Mouse (Mus musculus) urinary bladder, postnatal 25 days (tissue): ENCODE results near the gene Gps2.
A peak's percentile ranks its signal among the peaks of the same experiment; 100 is the strongest.

Experiments
- DNase-seq: peaks from one replicate; pipeline ENCODE4 v3.0.0; 2022; ENCODE audit warnings: low spot score

Gene Gps2

DNA sequence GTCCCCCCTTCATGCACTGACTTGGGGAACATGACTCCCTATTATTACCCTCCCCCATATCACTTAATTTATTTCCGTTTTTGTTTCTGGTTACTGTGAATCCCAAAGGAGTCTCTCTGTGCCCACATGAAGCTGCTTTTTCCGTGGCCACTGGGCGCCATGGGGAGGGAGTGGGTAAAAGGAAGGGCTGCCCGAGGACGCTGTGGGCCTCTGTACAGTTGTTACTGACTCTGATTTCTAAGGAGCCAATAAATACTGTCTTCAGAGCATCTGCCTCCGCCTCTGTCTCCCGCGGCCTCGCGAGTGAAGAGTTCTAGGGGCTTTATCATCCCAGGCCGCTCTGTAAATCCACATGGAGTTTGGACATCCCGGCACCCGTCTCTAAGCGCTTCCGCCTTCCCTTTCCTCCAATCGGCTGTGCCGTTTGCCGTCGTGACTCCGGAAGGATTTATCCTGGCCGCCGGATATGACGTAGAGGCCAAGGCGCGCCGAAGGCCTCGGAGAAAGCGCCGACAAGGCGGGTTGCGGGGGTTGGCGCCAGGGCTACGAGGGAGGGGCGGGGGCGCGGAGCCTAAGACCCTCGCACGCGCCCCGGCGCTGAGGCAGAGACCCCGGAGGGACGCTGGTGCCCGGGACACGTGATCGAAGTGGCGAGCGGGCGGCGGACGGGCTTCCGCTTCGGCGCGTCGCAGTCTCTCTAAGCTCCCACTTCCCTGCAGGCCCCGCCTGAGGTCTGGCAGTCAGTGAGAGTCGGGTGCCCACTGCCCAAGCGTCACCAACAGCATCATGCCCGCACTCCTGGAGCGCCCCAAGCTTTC is at the start of gene Gps2:
Gene Gps2 (plus strand): TSS at position 335 of the 818 bp plus-strand sequence.
- peak; percentile 89 for DNase-seq

DNA sequence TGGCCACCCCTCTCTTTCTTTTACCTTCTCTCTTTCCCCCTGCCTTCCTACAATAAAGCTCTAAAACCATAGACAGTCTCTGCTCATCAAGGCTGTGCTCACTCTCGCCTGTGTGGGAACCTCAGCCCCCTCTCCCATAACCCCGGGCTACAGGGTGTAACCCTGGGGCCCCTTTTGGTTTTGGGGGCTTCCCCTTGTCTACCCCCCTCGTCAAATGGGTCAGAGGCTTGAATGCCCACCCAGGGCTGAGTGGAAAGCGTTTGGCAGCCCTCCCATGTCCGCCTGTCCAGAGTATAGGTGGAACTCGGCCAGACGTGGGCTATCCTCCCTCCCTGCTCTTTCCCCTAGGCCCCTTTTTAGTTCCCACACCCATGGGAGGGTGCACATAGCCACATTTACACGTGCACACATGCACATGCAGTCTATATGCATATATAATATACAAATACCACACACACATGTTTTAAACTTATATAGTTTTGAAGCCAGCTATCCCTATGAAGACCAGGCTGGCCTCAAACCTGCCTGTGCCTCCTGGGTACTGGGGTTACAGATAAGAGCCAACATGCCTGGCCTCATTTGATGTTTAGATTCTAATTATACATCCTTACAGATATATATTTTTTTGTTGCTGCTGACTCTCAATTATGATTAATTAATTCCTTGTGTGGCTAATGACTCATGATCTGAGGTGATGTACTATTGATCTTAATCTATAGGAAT is 49.4 kb upstream of the Gps2 start:
- DNase-seq: no peak

DNA sequence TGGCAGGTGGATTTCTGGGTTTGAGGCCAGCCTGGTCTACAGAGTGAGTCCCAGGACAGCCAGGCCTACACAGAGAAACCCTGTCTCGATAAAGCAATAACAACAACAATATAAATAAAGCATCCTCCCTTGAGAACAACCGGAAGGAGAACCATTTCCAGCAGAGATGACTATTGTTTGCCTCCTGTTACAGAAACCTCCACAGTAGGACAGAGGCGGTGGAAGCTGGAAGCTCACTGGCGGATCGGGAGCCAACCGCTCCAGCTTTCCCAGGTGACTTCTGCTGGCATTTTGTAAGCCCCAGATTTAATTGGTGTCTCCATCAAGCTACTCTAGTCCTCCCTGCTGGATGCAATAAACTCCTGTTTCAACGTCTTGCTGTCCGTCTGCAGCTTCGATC is 48.1 kb upstream of the Gps2 start:
- no peak for DNase-seq

DNA sequence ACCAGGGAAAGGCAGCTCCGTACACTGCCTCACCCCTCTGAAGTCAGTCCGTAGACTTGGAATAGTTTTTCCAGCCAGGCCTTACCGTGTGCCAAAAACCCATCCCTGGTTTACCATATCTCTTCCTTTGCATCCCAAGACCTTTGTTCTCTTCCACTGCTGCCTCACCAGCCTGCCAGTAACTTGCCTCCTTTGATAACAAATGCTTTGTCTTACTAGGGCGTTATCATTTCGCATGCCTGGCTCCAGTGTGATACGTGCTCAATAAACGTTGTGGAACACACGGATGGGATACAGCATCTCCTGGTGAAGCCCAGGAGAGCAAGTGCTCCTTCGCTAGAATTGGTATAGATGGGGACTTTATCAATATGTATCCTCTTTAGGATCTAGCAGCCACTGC is 46.4 kb upstream of the Gps2 start:
- no peak for DNase-seq

DNA sequence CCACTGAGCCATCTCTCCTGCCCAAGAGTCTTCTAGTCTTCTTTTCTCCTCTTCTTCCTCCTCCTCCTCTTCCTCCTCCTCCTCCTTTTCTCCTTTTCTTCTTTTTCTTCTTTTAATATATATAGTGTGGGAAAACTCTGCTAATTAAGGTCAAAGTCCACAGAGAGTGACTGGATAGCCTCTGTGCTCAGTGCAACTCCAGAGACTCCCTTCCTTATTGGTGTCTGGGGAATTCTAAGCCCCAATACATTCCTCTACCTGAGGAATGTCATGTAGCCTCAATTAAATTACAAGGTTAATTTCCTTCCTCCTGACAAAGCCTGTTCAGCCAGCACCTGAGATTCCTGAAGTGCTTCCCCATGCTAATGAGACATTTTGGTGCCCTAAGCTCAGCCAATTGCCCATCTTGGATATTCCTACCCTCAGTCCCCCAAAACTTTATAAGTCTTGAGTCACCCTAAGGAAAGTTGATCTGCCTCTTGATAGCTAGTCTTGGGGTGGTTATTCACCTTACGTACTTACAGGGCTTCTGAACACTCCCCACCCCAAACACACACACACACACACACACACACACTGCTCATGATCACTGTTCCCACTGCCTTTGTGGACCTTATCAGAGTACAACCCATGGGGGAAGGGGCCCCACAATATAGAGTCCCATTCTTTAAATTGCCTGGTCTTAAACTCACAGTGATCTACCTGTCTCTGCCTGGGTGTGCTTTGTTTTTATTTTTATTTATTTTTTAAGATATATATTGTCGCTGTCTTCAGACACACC is 43.2 kb upstream of the Gps2 start:
- no peak for DNase-seq

DNA sequence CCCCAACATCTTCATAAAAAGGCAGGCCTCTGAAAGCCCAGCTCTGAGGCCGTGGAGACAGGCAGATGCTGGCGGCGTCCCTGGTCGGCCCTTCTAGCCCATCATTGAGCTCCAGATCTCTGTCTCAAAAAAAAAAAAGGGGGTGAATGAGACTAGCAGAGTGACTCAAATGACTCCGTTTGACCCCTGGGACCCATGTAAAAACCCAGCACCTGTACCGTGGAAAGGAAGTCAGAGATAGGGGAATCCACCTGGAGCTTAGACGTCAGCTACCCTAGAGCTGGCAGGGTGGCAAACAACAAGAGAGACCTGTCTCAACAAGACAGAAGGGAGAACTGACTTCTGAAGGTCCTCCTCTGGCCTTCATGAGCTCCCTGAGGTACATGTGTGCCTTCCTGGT is 41.9 kb upstream of the Gps2 start:
- DNase-seq: no peak

DNA sequence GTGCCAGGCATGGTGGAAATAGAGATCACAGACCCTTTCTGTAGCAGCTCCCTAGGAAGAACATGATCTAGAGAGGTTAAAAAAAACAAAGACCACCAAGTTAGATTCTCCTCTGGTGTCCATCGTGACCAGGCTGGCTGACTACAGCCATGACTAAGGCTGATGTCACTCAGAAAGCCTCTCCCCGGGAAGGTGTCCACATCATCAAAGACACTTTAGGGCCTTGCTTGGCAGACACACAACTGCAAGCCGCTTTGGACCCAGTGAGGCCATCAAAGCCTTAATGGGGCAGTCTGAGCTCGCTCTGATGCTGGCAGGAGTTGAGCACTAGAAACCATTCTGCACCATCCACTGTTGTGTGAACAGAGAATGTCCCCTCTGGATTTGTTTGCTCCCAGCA is 41.2 kb upstream of the Gps2 start:
- DNase-seq: no peak

DNA sequence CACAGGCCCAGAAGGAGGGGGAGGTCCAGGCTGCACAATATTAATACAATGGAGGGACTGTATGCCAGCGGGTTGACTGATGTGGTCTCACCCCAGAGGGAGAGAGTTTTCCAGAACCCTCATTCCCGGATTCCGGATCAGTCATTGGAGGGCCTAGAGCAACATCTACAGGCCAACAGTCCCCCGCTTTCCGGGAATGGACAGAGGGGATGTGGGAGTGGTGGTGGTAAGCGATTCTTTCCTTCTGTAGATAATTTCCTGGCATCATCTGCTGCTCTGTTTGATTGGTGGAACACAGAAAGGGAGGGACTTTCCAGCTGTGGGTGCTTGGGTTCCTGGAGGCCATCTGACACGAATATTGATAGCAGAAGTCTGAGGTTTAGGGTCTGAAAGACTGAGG is 37.5 kb upstream of the Gps2 start:
- no peak for DNase-seq

DNA sequence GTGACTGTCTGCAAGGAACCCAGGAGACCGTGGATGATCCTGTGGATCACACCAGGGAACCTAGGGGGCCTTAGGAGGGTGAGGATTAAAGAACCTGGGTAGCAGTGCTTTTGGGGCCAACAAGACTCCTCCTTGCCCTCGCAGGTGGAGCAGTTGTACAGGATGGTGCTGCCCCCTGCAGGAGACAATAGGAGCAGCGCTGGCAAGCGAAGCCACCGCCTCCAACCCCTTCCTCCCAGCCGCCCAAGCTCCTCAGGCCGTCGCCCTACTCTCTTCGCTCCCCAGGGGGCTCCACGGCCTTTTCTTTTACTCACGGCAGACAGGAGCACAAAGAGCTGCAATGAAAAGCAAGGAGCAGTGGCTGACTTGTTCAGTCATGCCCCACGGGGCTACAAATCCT is 36.8 kb upstream of the Gps2 start:
- DNase-seq: peak; percentile 87

DNA sequence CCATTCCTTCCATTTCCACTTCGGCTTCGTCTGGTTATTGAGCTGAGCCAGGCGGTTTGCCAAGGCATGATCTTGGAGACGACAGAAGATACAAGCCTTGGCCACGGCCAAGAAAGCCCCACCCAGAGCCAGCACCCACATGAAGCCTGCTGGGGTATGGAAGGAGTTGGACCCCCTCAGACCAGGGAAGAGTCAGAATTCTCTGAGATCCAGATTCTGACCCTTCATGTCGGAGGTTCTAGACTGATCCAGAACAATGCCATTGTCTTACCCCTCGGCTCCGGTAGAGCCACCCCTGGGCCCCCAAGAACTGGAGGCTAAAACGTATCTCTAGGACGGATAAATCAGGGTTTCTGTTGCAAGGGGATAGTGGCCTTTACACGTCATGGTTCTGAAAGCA is 35.8 kb upstream of the Gps2 start, which contains the start of gene Tmem95:
Gene Tmem95 (minus strand): TSS at position 141 of the 400 bp plus-strand sequence.
- no peak for DNase-seq

DNA sequence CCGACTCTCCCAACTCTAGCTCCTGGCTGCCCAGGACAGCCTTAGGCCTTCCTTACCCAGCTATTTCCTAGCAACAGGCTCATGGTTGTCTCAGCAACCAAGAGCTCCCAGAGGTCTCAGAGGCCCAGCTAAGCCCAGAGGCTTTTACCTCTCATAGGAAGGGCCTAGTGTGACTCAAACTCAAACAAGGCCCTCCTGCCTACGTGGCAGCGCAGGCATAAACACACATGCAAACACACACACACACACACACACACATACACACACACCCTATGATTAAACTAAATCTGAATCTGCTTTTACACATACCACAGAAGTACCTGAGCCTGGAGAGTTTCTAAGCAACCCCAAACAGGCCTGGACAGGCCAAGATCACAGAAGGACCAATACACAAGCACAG is 35.3 kb upstream of the Gps2 start:
- peak; percentile 30 for DNase-seq

DNA sequence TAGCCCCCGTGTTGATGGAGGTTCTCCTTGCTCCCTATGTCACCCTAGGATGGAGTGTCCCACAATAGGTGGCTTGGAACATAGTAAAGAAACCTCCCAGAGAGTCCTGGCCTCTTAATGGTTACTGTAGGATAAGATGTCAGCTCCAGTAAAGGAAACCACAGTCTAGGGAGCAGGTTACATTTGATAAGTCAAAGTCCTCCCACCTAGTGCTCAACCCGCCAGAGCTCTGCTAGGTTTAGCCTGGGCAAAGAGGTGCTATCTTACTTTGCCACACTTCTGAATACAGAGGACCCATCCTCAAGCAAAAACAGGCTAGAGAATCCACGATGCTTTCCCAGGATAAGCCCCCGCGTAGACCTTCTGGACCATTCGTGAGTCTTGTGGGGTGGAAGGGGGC is 34.7 kb upstream of the Gps2 start:
- DNase-seq: no peak

DNA sequence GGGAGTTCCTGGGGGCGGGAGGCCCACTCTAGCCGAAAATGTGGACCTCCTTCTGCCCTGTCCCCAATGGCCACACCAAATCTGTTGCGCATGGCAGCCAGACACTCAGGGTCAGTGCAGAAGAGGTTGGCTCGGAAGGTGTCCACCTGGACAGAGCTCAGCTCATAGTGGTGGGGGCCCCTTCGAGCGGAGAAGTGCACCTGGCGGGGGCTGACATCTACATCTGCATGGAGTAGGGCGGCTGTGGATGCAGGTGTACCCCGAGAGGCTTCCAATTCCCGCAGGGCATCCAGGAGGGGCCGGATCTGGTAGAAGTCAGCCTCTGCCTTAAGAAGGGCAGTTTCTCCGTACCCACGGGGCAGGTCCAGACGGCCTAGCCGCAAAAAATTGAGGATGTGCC is 34.0 kb upstream of the Gps2 start:
- no peak for DNase-seq

DNA sequence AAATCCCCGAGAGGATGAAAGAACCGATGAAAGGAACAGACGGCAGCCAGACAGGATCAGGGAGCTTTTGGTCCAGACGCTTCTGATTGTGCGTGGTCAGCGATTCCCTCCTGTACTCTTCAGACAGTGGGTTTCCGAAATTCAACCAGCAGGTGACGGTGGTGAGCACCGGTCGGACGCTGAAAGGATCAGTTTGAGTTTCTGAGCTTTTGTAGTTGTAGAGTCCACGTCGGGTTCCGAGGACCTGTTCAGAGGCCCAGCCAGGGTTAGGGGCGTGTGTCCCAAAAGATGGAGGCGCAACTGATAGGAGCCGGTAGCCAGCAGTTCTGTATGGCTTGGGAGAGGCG is 33.2 kb upstream of the Gps2 start:
- peak; percentile 62 for DNase-seq

DNA sequence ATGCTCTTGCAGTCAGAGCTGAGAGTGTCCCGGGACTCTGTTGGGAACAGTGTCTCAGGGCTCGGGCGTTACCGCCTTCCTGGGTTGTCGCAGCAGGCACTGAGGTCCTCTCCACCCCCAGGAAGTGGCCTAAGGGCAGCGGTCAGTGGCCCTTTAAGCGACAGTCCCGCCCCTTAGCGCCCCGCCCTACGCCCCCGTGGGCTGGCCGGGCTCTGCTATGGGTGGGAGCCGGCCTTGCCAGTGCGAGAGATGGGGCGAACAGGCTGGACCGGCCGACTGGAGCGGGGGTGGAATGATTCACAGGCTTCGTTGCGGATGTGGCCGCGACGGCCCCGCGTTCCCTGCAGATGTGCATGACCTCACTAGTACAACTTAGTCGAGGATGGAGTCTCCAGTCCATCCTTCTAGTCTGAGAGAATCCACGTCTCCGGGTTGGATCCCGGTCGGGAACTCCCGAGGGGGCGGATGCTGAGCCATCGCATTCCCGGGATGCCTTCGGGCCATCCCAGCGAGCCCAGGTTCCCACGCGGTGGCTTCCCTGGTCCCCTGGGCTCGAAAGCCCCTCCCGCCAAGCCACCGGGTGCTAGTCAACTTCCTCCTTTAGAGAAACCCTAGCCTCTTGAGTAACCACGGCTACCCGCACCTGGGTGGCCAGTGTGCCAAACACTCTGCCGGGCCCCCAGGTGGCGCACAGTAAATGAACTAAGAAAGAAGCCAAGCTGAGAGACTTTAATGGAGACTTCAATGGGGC is 32.7 kb upstream of the Gps2 start, which contains the start of gene Kctd11:
Gene Kctd11 (minus strand): TSS at position 554 of the 751 bp plus-strand sequence.
- peak; percentile 86 for DNase-seq

DNA sequence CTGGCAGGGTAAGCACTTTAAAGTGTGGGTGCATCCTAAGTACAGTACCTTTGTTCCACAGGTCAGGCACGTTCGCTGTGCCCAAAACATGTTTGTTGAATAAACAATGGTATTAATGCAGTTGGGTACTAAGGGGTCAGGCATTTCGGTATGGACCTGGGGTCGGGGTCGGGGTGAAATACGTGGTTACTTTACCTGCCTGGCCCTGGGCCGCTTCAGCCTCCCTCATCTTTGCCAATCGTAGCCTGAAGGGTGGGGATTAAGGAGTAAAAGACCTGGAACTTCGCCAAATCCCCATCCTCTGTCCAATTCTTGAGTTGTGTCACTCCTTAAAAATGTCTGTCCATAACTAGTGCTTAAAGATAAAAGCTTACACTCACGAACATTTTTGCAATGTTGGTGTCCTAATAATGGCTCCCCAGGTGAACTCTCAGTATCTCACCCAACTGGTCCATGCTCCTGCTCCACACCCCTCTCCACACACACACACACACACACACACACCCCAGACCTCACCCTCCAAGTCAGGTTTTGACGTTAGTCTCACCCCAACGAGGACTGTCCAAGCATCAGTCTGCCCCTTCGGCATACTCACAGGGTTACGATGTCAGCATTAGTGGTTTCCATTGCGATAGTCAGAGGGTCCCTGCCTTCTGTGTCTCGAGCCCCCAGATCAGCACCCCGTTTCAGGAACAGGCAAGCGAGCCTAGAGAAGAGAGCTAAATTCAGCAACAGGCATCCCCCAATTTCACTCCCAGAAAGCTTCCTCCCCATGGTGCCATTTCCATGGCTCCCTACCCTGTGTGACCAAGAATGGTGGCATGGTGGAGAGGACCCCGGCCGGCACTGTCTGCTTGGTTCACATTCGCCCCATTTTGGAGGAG is 31.7 kb upstream of the Gps2 start:
- DNase-seq: no peak

DNA sequence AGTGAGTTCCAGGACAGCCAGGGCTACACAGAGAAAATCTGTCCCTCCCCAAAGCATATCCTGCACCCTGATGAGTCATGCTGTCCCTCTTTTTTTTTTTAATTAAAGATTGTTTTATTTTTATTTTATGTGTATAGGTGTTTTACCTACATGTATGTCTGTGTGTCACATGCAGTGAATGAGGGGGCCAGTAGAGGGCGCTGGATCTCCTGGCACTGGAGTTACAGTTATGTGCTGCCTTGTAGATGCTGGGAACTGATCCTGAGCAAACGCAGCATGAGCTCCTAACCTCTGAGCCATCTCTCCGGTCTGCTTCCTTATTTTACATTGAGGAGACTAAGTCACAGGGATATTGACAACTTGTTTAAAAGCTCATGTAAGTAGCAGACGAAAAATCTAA is 30.6 kb upstream of the Gps2 start:
- DNase-seq: no peak

DNA sequence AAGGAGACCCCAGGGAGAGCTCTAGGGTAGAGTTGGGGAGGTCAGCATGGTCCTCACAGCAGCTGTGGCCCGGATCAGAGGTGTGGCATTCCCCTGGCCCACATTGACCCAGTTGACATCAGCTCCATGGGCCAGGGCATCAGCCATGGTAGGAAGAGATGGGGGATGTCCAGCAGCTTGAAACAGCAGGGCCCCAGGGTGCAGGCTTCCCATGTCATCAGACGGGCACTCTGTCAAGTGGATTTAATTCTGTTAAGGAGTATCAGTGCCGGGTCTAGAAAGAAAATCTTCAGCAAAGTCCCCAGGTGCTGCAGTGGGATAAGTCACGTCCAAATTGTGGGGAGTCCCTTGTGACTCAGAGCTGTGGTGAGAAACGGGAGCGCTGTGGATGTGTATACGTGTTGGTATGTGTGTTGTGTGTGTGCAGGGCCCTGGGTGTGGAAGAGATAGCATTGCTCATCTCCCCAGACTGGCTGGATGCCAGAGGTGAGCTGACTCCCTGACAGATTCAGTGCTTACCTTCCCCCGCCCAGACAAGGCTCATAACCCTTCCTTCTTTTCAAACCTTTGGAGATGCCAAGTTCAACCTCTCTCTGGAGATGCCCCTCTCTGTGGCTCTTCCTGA is 30.0 kb upstream of the Gps2 start:
- no peak for DNase-seq

DNA sequence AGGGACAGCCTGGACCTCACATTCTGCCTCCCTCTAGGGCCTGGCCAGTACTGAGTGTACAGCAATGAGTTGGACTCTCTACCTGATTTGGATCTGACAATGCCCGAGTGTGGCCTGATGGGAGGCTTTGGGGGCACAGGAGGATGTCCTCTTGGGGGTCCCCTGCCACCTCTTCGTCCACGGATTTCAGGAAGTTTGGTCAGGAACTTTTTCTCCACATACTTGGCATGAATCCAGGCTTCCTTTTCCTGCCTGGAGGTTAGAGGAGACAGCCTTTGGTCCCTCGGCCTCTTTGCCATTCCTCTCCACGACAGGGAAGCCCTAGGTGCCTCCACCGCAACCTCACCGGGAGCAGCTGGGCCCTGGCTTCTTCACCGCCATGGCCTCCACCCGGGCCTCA is 29.4 kb upstream of the Gps2 start:
- no peak for DNase-seq

DNA sequence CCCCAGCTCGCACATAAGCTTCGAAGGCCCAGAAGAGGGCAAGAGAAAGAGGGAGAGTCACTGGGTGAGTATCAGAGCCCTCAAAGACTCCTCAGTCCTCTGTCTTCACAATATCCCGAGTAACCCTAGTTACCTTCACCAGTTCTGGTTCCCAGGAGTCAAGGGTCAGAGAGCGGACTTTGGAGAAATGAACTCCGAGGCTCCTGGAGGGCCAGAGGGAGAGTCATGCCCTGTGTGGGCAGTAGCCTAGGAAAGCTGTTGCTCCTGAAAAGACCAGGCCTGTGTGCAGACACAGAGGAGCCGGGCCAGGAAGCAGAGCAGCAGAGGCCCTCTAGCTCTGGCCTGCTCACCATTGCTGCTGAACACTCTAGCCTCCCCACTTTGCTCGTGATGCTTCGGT is 29.0 kb upstream of the Gps2 start:
- no peak for DNase-seq
